25 mouse cellular contexts compared by ENCODE assay signal in genomic region chr4:152441536-152441935, GRCm38 (mm10). TPM values are rescaled to one million over a fixed set of nuclear protein-coding genes. Genes with fewer than 3 reads are reported as not detected.
DNase-seq lines count a peak whose midpoint lies in the region; ATAC-seq lines count a peak whose summit lies in the region.
"Had no signal": no experiment of that assay in that cellular context is flagged by ENCODE, and none has a peak within 500 bp of the region (broad histone marks: within the 10 kb centered on the region; RNA-seq: fewer than 3 reads in every experiment).

No protein-coding gene starts in this region.

- H3K9ac ChIP-seq in hindbrain, embryonic 13.5 days = no peak overlapping the region
- H3K9ac ChIP-seq in hindbrain, embryonic 14.5 days = no peak overlapping the region
- no peak overlapping the region for H3K9ac ChIP-seq in midbrain, embryonic 15.5 days
- H3K9ac ChIP-seq in midbrain, embryonic 13.5 days (replicated peaks) = no peak overlapping the region
- H3K9ac ChIP-seq: embryonic facial prominence, embryonic 15.5 days; heart, embryonic 15.5 days; kidney, embryonic 15.5 days; limb, embryonic 12.5 days; liver, embryonic 15.5 days; lung, embryonic 15.5 days had no signal

- no peak for DNase-seq in hindbrain, embryonic 14.5 days (ENCODE audit: low spot score)
- peak; percentile 42 for DNase-seq in ZHBTc4 (ENCODE audit: low read depth, low spot score)
- DNase-seq in cerebellum, adult 11-12 months = no peak
- no peak for DNase-seq in kidney, adult 8-10 months
- DNase-seq: B cell, adult 2 months; gastrocnemius, postnatal 25 days; heart, adult 11 months; heart, postnatal 36 days; kidney, adult 11 months; thymus, adult 18-20 months; thymus, postnatal 25 days had no signal

- H3K27ac ChIP-seq in hindbrain, embryonic 13.5 days = no peak overlapping the region
- no peak overlapping the region for H3K27ac ChIP-seq in hindbrain, embryonic 14.5 days
- H3K27ac ChIP-seq in midbrain, embryonic 15.5 days = no peak overlapping the region
- H3K27ac ChIP-seq in midbrain, embryonic 13.5 days = no peak overlapping the region
- H3K27ac ChIP-seq: embryonic facial prominence, embryonic 15.5 days; heart, embryonic 10.5 days; heart, embryonic 15.5 days; kidney, embryonic 15.5 days; limb, embryonic 12.5 days; liver, embryonic 15.5 days; lung, embryonic 15.5 days; midbrain, embryonic 10.5 days; stomach, postnatal 0 days had no signal

- WGBS in hindbrain, embryonic 13.5 days = 47% methylated on average over 9 of the region's 9 CpGs
- 40% methylated on average over 9 of the region's 9 CpGs for WGBS in hindbrain, embryonic 14.5 days
- WGBS in midbrain, embryonic 15.5 days = 38% methylated on average over 9 of the region's 9 CpGs
- WGBS in midbrain, embryonic 13.5 days = 44% methylated on average over 9 of the region's 9 CpGs

- H3K4me1 ChIP-seq in hindbrain, embryonic 13.5 days (replicated peaks) = peaks cover 9% of the 10 kb centered on the region; the same call in 1 of the 2 replicates
- no peaks in the 10 kb centered on the region for H3K4me1 ChIP-seq in hindbrain, embryonic 14.5 days (replicated peaks; ENCODE audit: control insufficient read depth, insufficient read depth, low read length)
- no peaks in the 10 kb centered on the region for H3K4me1 ChIP-seq in midbrain, embryonic 15.5 days
- H3K4me1 ChIP-seq in midbrain, embryonic 13.5 days (replicated peaks) = 0 out of 2 replicates have a peak, but pooled peaks cover 4% of the 10 kb centered on the region
- H3K4me1 ChIP-seq: embryonic facial prominence, embryonic 15.5 days; heart, embryonic 10.5 days; heart, embryonic 15.5 days; kidney, embryonic 15.5 days; limb, embryonic 12.5 days; lung, embryonic 15.5 days had no signal

- ATAC-seq in hindbrain, embryonic 13.5 days (ENCODE audit: low FRiP score) = no peak
- ATAC-seq in hindbrain, embryonic 14.5 days (ENCODE audit: low FRiP score) = no peak
- ATAC-seq in midbrain, embryonic 15.5 days (replicated peaks) = no peak
- ATAC-seq in midbrain, embryonic 13.5 days = no peak
- ATAC-seq: inflammation-experienced regulatory T-cells, adult 6 months had no signal

- no peaks in the 10 kb centered on the region for H3K9me3 ChIP-seq in hindbrain, embryonic 13.5 days
- no peaks in the 10 kb centered on the region for H3K9me3 ChIP-seq in hindbrain, embryonic 14.5 days (ENCODE audit: control insufficient read depth, low read length)
- no peaks in the 10 kb centered on the region for H3K9me3 ChIP-seq in midbrain, embryonic 15.5 days
- no peaks in the 10 kb centered on the region for H3K9me3 ChIP-seq in midbrain, embryonic 13.5 days
- H3K9me3 ChIP-seq: embryonic facial prominence, embryonic 15.5 days; heart, embryonic 10.5 days; heart, embryonic 15.5 days; kidney, embryonic 15.5 days; limb, embryonic 12.5 days; liver, embryonic 15.5 days; lung, embryonic 15.5 days; midbrain, embryonic 10.5 days had no signal

- no peaks in the 10 kb centered on the region for H3K27me3 ChIP-seq in hindbrain, embryonic 13.5 days
- no peaks in the 10 kb centered on the region for H3K27me3 ChIP-seq in hindbrain, embryonic 14.5 days (ENCODE audit: control insufficient read depth, insufficient read depth, low read length)
- H3K27me3 ChIP-seq in midbrain, embryonic 15.5 days (replicated peaks) = no peaks in the 10 kb centered on the region
- no peaks in the 10 kb centered on the region for H3K27me3 ChIP-seq in midbrain, embryonic 13.5 days
- H3K27me3 ChIP-seq: embryonic facial prominence, embryonic 15.5 days; kidney, embryonic 15.5 days; liver, embryonic 15.5 days; lung, embryonic 15.5 days had no signal

- 0 out of 2 replicates have a peak overlapping the region, but pooled peaks have one; percentile 1 for H3K4me2 ChIP-seq in hindbrain, embryonic 13.5 days
- no peak overlapping the region for H3K4me2 ChIP-seq in hindbrain, embryonic 14.5 days (replicated peaks)
- H3K4me2 ChIP-seq in midbrain, embryonic 15.5 days = 0 out of 2 replicates have a peak overlapping the region, but pooled peaks have one; percentile 9
- no peak overlapping the region for H3K4me2 ChIP-seq in midbrain, embryonic 13.5 days (replicated peaks)
- H3K4me2 ChIP-seq: embryonic facial prominence, embryonic 15.5 days; heart, embryonic 15.5 days; kidney, embryonic 15.5 days; limb, embryonic 12.5 days; liver, embryonic 15.5 days; lung, embryonic 15.5 days had no signal

- no peak overlapping the region for H3K4me3 ChIP-seq in hindbrain, embryonic 13.5 days
- H3K4me3 ChIP-seq in hindbrain, embryonic 14.5 days (replicated peaks; ENCODE audit: low read length) = no peak overlapping the region
- H3K4me3 ChIP-seq in midbrain, embryonic 15.5 days = no peak overlapping the region
- H3K4me3 ChIP-seq in midbrain, embryonic 13.5 days (replicated peaks) = no peak overlapping the region
- H3K4me3 ChIP-seq: embryonic facial prominence, embryonic 15.5 days; heart, embryonic 10.5 days; heart, embryonic 15.5 days; kidney, embryonic 15.5 days; limb, embryonic 12.5 days; liver, embryonic 15.5 days; lung, embryonic 15.5 days; midbrain, embryonic 10.5 days had no signal

- H3K36me3 ChIP-seq in hindbrain, embryonic 13.5 days = no peaks in the 10 kb centered on the region
- no peaks in the 10 kb centered on the region for H3K36me3 ChIP-seq in hindbrain, embryonic 14.5 days (replicated peaks; ENCODE audit: control insufficient read depth, insufficient read depth)
- H3K36me3 ChIP-seq in midbrain, embryonic 15.5 days (replicated peaks) = no peaks in the 10 kb centered on the region
- H3K36me3 ChIP-seq in midbrain, embryonic 13.5 days = no peaks in the 10 kb centered on the region
- H3K36me3 ChIP-seq: embryonic facial prominence, embryonic 15.5 days; G1E; heart, embryonic 10.5 days; heart, embryonic 15.5 days; kidney, embryonic 15.5 days; limb, embryonic 12.5 days; liver, embryonic 15.5 days; lung, embryonic 15.5 days; midbrain, embryonic 10.5 days had no signal

RNA-seq across cellular contexts. Expression of gene Nphp4, which starts 35.0 kb away (rescaled TPM):
- 5.3 and 6.6 TPM in 2 replicates for polyA plus RNA-seq in hindbrain, embryonic 13.5 days (2015; fragmentation: Nextera tagmentation; extraction: Ambion mirVana)
- polyA plus RNA-seq in hindbrain, embryonic 14.5 days (2014; fragmentation: Nextera tagmentation; extraction: Ambion mirVana) = 6.2 and 6.6 TPM in 2 replicates
- polyA plus RNA-seq in midbrain, embryonic 15.5 days (2015; fragmentation: Nextera tagmentation; extraction: Ambion mirVana) = 6.2 and 6.3 TPM in 2 replicates
- polyA plus RNA-seq in midbrain, embryonic 13.5 days (2015; fragmentation: Nextera tagmentation; extraction: Ambion mirVana) = 6.2 and 6.5 TPM in 2 replicates
- polyA plus RNA-seq: G1E had no signal

RNA-seq across cellular contexts. Expression of gene Kcnab2, which starts 36.1 kb away (rescaled TPM):
- 21.3 and 26.2 TPM in 2 replicates for polyA plus RNA-seq in hindbrain, embryonic 13.5 days (2015; fragmentation: Nextera tagmentation; extraction: Ambion mirVana)
- 19.6 and 23.7 TPM in 2 replicates for polyA plus RNA-seq in hindbrain, embryonic 14.5 days (2014; fragmentation: Nextera tagmentation; extraction: Ambion mirVana)
- 26.1 and 27.8 TPM in 2 replicates for polyA plus RNA-seq in midbrain, embryonic 15.5 days (2015; fragmentation: Nextera tagmentation; extraction: Ambion mirVana)
- 21.7 and 21.9 TPM in 2 replicates for polyA plus RNA-seq in midbrain, embryonic 13.5 days (2015; fragmentation: Nextera tagmentation; extraction: Ambion mirVana)

Comparison
In these comparisons a context has a peak if more than half of its experiments do, and no peak if none do; other contexts are left out.
1. H3K4me2 ChIP-seq: peak in hindbrain, embryonic 13.5 days (single experiment) and midbrain, embryonic 15.5 days (single experiment); none in hindbrain, embryonic 14.5 days (single experiment) and midbrain, embryonic 13.5 days (single experiment).